Mouse (Mus musculus) left cerebral cortex, postnatal 14 days (tissue): ENCODE data around the gene Nudt12. TPM values are rescaled to one million over a fixed set of nuclear protein-coding genes. Genes with fewer than 3 reads are reported as not detected.

Experiments used
- DNase-seq, 2 experiments: peaks; one replicate each; pipeline ENCODE4 v3.0.0; 2021 to 2022; ENCODE audit warnings: low spot score in 2 of 2, mixed read lengths in 1 of 2
- intact Hi-C: fragments of 180-260 bp; cut with DNase I; formaldehyde crosslinking; loops from one replicate; pipeline ENCODE4 v1.15.1; 2025
- long read RNA-seq, 2 experiments: library from polyadenylated mRNA; stranded (forward); transcript quantifications; one replicate each; pipeline ENCODE4 v2.0.0; 2021
- total RNA-seq, 2 experiments: library from RNA; stranded (reverse); gene quantifications; 2 replicates each; pipeline ENCODE4 v1.2.3; 2021

Nudt12 gene
- 10 to 100 TPM in 1 of 2 experiments, 1 to 10 TPM in 1; 7.5 to 10.9 TPM for total RNA-seq
- long read RNA-seq, experiment 1, full-length matches to known transcripts = 2 of 2 reads
- long read RNA-seq, experiment 1, partial matches to known transcripts = 0 of 2 reads
- long read RNA-seq, experiment 1, other reads (novel, unspliced or antisense) = 0 of 2 reads
- long read RNA-seq, experiment 2, full-length matches to known transcripts = 3 of 4 reads
- long read RNA-seq, experiment 2, partial matches to known transcripts = 0 of 4 reads
- long read RNA-seq, experiment 2, other reads (novel, unspliced or antisense) = 1 of 4 reads

DNA sequence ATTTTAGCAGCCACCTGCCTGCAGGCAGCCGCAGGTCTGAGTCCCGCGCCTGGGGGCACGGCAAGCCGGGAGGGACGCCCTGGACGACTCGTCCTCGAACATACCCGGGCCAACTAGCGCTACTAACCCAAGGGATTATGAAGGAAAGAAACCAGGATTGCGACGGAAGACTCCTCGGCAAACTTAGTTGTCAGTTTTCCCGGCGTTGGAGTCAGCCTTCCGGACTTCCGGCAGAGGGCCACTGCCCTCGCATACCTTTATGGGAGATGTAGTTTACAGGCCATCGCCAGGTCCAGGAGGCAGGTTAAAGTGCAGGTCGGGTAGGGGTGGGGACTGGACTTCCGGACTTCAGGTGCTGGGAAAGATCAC lies at the start of gene Nudt12:
Nudt12 (minus strand) TSS at position 282 of the 369 bp plus-strand sequence.
- intact Hi-C loops = no loop called here
- DNase-seq = peak; percentile 42 to 59

DNA sequence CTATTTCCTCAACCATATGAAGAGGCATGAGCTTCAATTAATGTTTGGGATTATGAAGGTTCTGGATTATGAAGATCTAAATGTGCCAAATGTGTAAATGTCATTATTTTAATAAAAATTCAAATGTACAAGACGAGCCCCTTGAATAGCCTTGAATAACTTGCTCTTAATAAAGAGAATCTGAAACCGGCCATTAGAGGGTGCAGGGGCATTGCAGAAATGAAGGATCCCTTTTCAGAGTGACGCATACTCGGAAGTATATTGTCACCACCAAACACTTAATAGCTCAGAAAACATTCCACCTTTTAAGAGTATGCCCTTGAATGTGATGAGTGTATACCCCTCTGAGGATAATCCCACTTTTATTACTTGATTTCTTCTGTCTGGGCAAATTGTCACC lies 40.1 kb upstream of the Nudt12 start:
- intact Hi-C loops = no loop called here
- DNase-seq = no peak

DNA sequence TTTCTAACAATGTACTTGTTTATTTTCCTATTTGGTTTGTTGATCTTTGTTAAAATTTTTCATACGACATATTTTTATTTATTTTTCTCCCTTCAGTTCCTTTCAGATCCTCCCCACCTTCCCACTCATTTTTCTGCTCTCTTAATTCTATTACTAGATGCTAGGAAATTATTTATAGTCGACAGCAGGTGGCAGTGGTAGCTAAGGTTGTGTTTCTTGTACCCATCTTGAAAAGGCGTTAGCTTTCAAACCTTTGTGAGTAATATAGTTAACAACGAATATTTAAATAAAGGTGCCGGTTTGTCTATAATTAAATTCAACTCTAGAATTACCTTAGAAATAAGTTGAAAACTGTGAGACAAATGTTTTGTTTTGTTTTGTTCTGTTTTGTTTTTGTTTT lies 26.6 kb upstream of the Nudt12 start:
- peak; percentile 21 to 64 for DNase-seq
- intact Hi-C loops = no loop called here

DNA sequence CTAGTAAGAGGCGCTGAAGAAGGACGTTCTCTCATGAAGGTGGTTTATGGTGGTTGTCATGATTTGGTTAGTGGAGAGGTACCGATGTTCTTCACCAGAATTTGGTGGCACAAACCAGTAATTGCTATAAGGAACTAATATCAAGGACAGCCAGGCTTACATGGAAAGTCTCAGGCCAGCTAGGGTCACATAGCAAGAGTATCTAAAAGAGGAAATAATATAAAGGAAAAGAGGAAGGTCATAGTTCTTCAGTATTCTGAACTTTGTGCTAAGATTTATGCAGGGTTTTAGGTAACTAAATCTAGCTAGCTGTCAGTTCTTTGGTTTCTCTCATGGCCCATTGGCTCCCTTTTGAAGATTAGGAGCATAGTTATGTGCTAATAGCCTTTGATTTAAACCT lies 20.3 kb upstream of the Nudt12 start:
- intact Hi-C loops = no loop called here
- no peak for DNase-seq

DNA sequence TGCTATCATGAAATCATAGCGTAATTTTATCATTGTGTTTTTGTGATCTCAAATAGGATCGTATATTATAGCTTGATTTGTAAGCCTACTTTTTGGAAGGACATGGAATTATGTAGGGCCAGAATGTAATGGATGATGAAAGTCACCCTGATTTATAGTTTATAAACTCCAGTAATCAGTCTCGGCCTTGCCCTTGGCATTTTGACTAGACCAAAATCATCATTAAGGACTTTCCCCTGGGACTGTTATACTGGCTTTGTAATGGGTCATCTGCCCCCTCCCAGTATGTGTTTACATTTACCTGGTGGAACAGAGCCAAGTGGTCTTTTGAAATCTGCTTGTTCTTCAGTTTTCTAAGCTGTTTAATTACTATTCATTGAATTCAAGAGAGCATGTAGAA lies 13.2 kb upstream of the Nudt12 start:
- no peak for DNase-seq
- intact Hi-C loops = no loop called here

DNA sequence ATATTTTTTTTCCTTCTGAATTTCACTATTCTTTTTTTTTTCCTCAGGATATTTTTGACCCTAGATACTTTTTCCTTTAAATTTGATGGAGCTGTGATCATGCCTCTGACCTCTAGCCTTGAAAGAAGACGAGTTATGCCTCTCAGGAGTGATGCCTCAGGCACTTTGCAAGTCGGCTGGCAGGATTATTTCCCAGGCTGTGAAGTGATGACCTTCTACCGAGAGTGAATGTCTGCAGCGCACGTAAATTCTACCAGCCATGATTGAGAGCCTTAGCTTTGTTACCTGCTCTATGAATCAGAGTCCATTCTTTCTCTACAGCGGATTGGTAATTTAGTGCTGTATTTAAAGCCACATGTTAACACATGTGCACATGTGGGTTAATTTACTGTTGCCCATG lies 11.3 kb upstream of the Nudt12 start:
- intact Hi-C loops = no loop called here
- no peak for DNase-seq

DNA sequence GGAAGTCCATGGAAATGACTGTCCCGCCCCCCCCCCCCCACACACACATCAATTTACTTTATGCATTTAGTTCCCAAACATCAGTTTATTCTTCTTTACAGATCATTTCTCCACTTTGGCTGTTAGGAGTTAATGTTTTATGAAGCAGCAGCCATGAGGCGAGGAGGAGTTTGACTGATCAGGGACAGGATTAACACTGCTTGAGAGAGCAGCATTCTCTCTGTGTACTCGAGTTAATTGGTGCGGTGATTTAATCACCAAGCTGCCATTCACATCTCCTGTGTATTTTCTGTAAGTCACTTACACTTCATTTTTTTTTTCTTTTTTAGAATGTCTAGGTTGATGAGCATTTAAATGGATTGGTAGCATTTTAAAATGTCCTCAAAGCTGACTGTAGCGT lies 10.8 kb upstream of the Nudt12 start:
- intact Hi-C loops = no loop called here
- DNase-seq = no peak

DNA sequence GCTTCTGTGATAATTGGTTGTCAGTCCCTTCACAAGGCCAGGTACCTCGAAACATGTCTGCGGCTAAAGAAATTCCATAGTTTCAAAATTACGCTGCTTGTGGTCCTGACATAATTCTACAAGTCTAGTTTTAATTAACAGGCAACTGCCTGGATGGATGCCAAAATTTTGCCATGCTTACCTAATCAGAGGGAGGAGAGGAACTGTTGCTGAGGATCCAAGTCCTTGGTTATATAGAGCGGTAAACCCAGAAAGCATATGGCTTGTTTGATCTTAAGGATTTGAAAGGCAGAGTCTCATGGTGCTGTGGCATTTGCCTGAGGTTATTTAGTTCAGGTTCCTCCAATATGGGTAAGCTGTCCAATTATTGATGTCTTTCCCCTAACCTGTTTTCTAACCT lies 5.5 kb upstream of the Nudt12 start:
- intact Hi-C loops = no loop called here
- DNase-seq = no peak

DNA sequence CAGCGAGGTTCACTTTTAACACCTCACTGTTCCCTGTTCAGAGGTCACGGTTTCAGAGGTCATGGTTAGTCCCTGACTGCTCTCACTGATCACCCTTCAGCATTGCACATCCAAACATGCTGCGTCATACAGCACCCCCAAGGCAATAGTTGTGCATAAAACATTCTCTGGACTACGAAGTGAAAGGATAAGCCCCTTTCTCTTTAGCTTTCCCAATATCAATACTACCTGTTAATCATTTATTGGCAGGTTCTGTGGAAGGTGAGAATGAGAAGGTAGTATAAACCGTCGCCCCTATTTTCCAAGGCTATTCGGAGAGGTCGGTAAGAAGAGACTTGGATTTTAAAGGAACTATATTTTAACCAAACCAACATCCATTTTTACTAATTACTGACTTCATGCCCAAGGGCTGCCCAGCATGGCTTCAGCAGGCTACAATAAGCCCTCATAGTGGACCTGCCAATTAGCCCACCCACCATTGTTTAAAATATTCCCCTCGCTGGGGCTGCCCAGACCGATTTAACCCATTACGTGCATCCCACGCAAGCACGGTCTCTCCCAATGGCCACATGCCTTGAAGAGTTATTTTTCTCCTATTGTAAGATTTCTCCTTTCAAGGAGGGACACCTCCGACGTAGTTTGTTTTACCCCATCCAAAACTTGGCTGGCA lies 616 bp downstream of the Nudt12 start:
- intact Hi-C loops = no loop called here
- no peak for DNase-seq

DNA sequence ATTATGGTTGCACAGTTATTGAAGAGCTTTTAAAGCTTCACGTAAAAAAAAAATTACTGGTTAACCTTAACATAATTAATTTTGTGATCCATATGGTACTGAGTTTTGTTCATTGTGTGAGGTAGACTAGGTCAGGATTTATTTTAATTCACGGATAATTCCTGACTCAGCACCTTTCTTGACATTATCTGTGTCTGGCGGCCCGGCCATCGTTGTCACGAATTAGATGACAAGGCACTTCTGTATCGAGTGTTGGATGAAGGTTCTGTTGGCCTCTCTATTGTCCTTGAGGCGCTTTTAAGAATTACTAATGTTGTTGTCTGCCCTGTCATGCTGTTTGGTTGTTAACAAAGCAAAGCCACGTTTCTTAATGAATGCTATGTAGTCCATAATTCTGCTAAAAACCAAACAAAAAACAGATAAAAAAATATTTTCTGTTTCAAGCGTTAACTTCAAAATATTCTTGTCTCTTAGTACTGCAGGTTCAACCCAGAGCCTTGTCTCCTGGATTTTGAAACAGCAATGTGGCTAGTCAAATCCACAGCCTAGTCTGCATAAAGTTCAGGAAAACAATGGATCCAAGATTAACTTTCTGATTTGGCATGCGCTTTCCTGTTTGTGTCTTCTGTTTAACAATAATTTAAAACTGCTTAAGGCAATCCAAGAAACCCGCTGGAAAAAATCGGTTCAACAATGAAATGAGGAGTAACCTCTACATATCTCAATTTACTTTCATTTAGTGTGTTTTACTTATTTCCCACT lies 1.4 kb downstream of the Nudt12 start:
- intact Hi-C loops = no loop called here

DNA sequence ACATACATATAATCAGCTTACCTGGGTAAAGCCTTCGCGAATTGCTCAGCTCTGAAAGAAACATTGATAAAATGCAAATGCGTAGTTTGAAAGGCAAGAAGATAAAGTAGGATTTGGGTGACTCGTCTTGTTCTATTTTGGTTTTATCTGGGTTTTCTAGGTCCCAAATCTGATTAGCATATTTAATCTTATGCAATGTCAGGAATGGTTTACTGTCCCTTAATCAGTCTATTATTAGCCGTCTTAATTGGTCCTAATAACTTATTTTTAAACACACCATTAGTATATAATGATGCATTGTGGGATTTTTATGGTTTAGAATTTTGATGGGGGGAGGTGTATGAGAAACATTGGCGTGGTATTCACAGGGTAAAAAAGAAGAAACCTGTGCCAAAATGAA lies 21.9 kb downstream of the Nudt12 start, which contains the start of gene Pdzph1:
Pdzph1 (minus strand) TSS at position 101 of the 400 bp plus-strand sequence.
- DNase-seq = no peak
- intact Hi-C loops = no loop called here

More for the DNA sequence above, 1.4 kb downstream of the Nudt12 start:
- no peak for DNase-seq

DNA sequence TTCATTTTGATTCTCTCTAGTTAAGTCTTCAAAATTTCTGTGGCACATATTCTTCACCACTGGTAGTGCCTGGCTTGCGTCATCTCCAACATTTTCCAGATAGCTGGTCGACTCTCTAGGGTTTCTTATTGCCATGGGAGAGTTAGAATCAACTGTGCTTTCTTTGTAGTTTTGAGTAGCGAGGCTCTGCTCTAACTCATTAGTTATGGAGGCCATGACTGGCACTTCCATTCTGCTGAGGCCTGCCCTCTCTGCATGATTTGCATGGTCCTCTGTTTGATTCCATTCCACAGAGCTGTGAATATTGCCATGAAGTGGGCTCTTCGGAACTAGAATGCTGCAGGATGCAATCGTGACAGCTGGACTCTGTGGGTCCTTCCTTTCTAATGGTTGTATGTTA lies 39.9 kb downstream of the Nudt12 start:
- no peak for DNase-seq
- intact Hi-C loops = no loop called here

DNA sequence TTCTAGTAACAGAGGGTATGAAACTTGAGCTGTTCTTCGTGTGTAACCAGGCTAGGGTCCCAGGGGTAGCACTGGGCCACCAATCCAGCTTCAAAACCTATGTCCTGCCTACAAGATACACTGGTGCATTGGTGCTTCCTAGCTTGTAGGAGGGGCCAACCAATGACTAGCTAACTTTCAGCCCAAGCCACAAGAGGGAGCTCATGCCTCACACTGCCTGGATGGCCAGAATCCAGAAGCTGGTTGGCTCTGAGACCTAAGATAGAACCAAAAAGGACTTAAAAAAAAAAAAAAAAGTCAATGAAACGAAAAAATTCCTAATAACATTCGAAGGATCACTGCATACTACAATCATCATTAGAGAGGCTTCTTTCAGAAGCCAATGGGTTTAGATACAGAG lies 53.3 kb downstream of the Nudt12 start:
- DNase-seq = peak; percentile 13 to 18
- intact Hi-C loops = no loop called here

DNA sequence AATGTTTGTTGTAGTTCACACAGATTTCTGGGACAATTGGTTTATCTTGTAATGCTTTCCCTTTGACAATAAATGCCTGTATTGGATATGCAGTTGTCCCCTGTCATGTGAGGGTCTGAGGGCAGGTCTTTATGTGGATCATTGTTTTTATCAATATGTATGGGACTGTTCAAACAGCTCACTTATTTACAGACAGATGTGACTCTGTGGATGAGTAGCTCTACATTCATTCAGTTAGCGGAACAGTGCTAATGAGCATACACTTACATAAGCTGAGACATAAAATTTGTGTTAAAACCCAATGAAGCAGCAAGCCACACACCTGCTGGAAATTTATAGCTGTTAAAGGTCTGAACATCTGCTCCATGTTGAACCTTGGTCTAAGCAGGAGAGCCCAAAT lies 56.1 kb downstream of the Nudt12 start:
- intact Hi-C loops = no loop called here
- no peak for DNase-seq

Other genes with a start within 250 kb of the Nudt12 start
- 1 to 10 TPM; 7.4 to 7.8 TPM for gene Pdzph1, start 22.0 kb downstream of the Nudt12 start, total RNA-seq